8 mouse cellular contexts compared by ENCODE assay signal in genomic region chr1:177440411-177440810, GRCm38 (mm10). TPM values are rescaled to one million over a fixed set of nuclear protein-coding genes. Genes with fewer than 3 reads are reported as not detected.
DNase-seq lines count a peak whose midpoint lies in the region; ATAC-seq and TF ChIP-seq lines count a peak whose summit lies in the region.

No protein-coding gene starts in this region.

- TF ChIP-seq CTCF in liver, embryonic 14.5 days (IDR thresholded peaks at IDR 0.05; ENCODE audit: low read depth) = no peak

- no peaks in the 10 kb centered on the region for H3K27me3 ChIP-seq in kidney, embryonic 15.5 days
- H3K27me3 ChIP-seq in embryonic facial prominence, embryonic 12.5 days = no peaks in the 10 kb centered on the region
- H3K27me3 ChIP-seq in liver, embryonic 14.5 days (ENCODE audit: control insufficient read depth, insufficient read depth, low read length) = no peaks in the 10 kb centered on the region

- no CpG with 5 or more reads among the region's 2 CpGs for WGBS in kidney, embryonic 15.5 days
- WGBS in embryonic facial prominence, embryonic 12.5 days = no CpG with 5 or more reads among the region's 2 CpGs
- 14% methylated on average over 1 of the region's 2 CpGs for WGBS in liver, embryonic 14.5 days (ENCODE audit: insufficient replicate concordance)

- no peak overlapping the region for H3K4me3 ChIP-seq in kidney, embryonic 15.5 days (replicated peaks)
- no peak overlapping the region for H3K4me3 ChIP-seq in embryonic facial prominence, embryonic 12.5 days
- H3K4me3 ChIP-seq in liver, embryonic 14.5 days (ENCODE audit: insufficient read depth in 1 of 2, low read depth in 2 of 2, low read length in 2 of 2) = no peak overlapping the region

- TF ChIP-seq EP300 in liver, embryonic 14.5 days (IDR thresholded peaks at IDR 0.05; ENCODE audit: low read depth) = no peak

- no peak for ATAC-seq in kidney, embryonic 15.5 days (replicated peaks; ENCODE audit: low FRiP score)
- ATAC-seq in embryonic facial prominence, embryonic 12.5 days (ENCODE audit: insufficient number of reproducible peaks, insufficient read depth, low FRiP score, low TSS enrichment) = no peak
- ATAC-seq in liver, embryonic 14.5 days (ENCODE audit: insufficient read depth) = no peak

- peak; percentile 23 for DNase-seq in cerebellum, adult 9-11 months
- DNase-seq in cerebellum, postnatal 4 days (ENCODE audit: low spot score in 2 of 2) = no peak
- DNase-seq in kidney, postnatal 25 days = no peak
- DNase-seq in liver, embryonic 14.5 days (ENCODE audit: low read depth in 3 of 3, low spot score in 3 of 3) = no peak
- no peak for DNase-seq in gastrocnemius, postnatal 25 days
- DNase-seq in left cerebral cortex, postnatal 36 days (ENCODE audit: low spot score in 2 of 2) = no peak

- H3K36me3 ChIP-seq in kidney, embryonic 15.5 days = no peaks in the 10 kb centered on the region
- H3K36me3 ChIP-seq in embryonic facial prominence, embryonic 12.5 days = no peaks in the 10 kb centered on the region
- no peaks in the 10 kb centered on the region for H3K36me3 ChIP-seq in liver, embryonic 14.5 days (replicated peaks; ENCODE audit: control insufficient read depth, insufficient read depth, low read depth)

- intact Hi-C loops in left cerebral cortex, postnatal 36 days (cut with DNase I) = loop anchor here (5.0 to 10.0 kb wide), 4 partner anchors 183 to 556 kb away; partner anchors contain the start of gene Akt3

- H3K9me3 ChIP-seq in kidney, embryonic 15.5 days (replicated peaks) = no peaks in the 10 kb centered on the region
- no peaks in the 10 kb centered on the region for H3K9me3 ChIP-seq in embryonic facial prominence, embryonic 12.5 days
- no peaks in the 10 kb centered on the region for H3K9me3 ChIP-seq in liver, embryonic 14.5 days (ENCODE audit: control insufficient read depth, low read length)

- no peak overlapping the region for H3K27ac ChIP-seq in kidney, embryonic 15.5 days
- H3K27ac ChIP-seq in embryonic facial prominence, embryonic 12.5 days = no peak overlapping the region
- no peak overlapping the region for H3K27ac ChIP-seq in liver, embryonic 14.5 days

- H3K4me2 ChIP-seq in kidney, embryonic 15.5 days = peak overlapping the region; percentile 77
- peak overlapping the region; percentile 72 for H3K4me2 ChIP-seq in embryonic facial prominence, embryonic 12.5 days (replicated peaks)
- peak overlapping the region; percentile 98 for H3K4me2 ChIP-seq in liver, embryonic 14.5 days (ENCODE audit: low read depth)

- H3K4me1 ChIP-seq in kidney, embryonic 15.5 days = peaks cover 23% of the 10 kb centered on the region
- H3K4me1 ChIP-seq in embryonic facial prominence, embryonic 12.5 days = peaks cover 19% of the 10 kb centered on the region
- H3K4me1 ChIP-seq in liver, embryonic 14.5 days (replicated peaks; ENCODE audit: control insufficient read depth in 2 of 2, insufficient read depth in 2 of 2, low read length in 1 of 2) = peaks cover 3 to 11% of the 10 kb centered on the region in 2 experiments

- H3K9ac ChIP-seq in kidney, embryonic 15.5 days = no peak overlapping the region
- no peak overlapping the region for H3K9ac ChIP-seq in embryonic facial prominence, embryonic 12.5 days
- no peak overlapping the region for H3K9ac ChIP-seq in liver, embryonic 14.5 days (replicated peaks)

RNA-seq across cellular contexts. Expression of gene Zbtb18, which starts 1.7 kb away (rescaled TPM):
- 1.7 and 1.9 TPM in 2 replicates for polyA plus RNA-seq in kidney, embryonic 15.5 days (2015; fragmentation: Nextera tagmentation; extraction: Ambion mirVana)
- polyA plus RNA-seq in embryonic facial prominence, embryonic 12.5 days (2016; fragmentation: Nextera tagmentation; extraction: Ambion mirVana) = 3.5 and 3.6 TPM in 2 replicates
- 4.2 and 4.5 TPM in 2 replicates for polyA plus RNA-seq in liver, embryonic 14.5 days (2012; rRNA removed)
- 0.55 and 0.85 TPM in 2 replicates for polyA plus RNA-seq in liver, embryonic 14.5 days (2014; fragmentation: Nextera tagmentation; extraction: Ambion mirVana)
- 10 to 100 TPM; 75.6 to 95.6 TPM for total RNA-seq in gastrocnemius, postnatal 25 days (2021)
- total RNA-seq in left cerebral cortex, postnatal 36 days (2021) = 100 to 1,000 TPM; 354 to 392 TPM
